Mouse (Mus musculus) adipocyte (in vitro differentiated cells): ENCODE measurements at regions not wholly inside any gene's neighbourhood (a gene's known extent, or its start where the extent isn't known, plus 50 kb on each side); places are given as distances from the start of the nearest gene placed in this dataset.

Source experiments
- DNase-seq: peaks from one replicate; pipeline ENCODE4 v3.0.0-alpha.2; 2016; ENCODE audit warnings: low spot score

- DNase-seq, result no peak
Measured at GRCm38 (mm10) chr1:15155046-15155445, 938.1 kb downstream of the 4930444P10Rik start.

- no peak for DNase-seq
Measured at GRCm38 (mm10) chr1:15153952-15154351, 939.2 kb downstream of the 4930444P10Rik start.

GRCm38 (mm10) chr1:15143922-15144591, 949.1 kb downstream of the 4930444P10Rik start:
- DNase-seq, result no peak

- no peak for DNase-seq
Measured at GRCm38 (mm10) chr1:15118462-15118861, 974.7 kb downstream of the 4930444P10Rik start.

GRCm38 (mm10) chr1:15111420-15111819, 981.7 kb downstream of the 4930444P10Rik start:
- no peak for DNase-seq

GRCm38 (mm10) chr1:15070331-15070730, 1022.8 kb downstream of the 4930444P10Rik start:
- no peak for DNase-seq

GRCm38 (mm10) chr1:15034047-15034446, 1059.1 kb downstream of the 4930444P10Rik start:
- DNase-seq, result no peak

GRCm38 (mm10) chr1:15018460-15018779, 1074.7 kb downstream of the 4930444P10Rik start:
- DNase-seq, result no peak

- DNase-seq, result no peak
Measured at GRCm38 (mm10) chr1:15017689-15018459, 1075.3 kb downstream of the 4930444P10Rik start.

GRCm38 (mm10) chr1:15007663-15008344, 1085.3 kb downstream of the 4930444P10Rik start:
- DNase-seq, result peak; percentile 55

- no peak for DNase-seq
Measured at GRCm38 (mm10) chr1:14995348-14995747, 1097.8 kb downstream of the 4930444P10Rik start.

- DNase-seq, result no peak
Measured at GRCm38 (mm10) chr1:14980093-14980711, 1112.9 kb downstream of the 4930444P10Rik start.
